In the genomic region with DNA sequence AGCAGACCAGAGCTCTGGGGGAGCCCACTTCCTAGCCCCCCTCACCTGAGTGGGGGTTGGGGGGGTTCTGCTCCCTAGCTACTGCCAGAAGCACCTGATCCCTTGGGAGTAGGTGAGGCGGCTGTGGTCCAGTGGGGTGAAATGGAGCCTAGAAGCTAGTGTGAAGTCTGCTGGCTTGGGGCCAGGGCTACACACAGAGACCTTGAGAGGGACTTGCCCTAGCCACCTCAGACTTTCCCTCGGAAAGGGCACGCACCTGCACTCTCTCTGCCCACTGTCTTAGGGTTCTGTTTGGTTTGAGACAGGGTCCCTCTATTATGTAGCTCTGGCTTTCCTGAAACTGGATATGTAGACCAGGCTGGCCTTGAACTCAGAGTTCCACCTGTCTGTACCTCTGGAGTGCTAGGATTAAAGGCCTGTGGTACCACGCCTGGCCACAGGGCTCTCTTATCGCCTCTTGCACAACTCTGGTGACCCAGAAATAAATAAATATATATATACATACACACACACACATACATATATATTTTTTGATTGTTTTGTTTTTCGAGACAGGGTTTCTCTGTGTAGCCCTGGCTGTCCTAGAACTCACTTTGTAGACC, we compare ENCODE assay signal across 8 mouse cellular contexts. TPM values are rescaled to one million over a fixed set of nuclear protein-coding genes. Genes with fewer than 3 reads are reported as not detected.
A peak's percentile ranks its signal among the peaks of the same experiment; 100 is the strongest.
DNase-seq lines count a peak whose midpoint lies in the region; ATAC-seq lines count a peak whose summit lies in the region.

No protein-coding gene starts in this region.

- ATAC-seq in forebrain, embryonic 12.5 days (ENCODE audit: low FRiP score), result peak; percentile 63
- peak; percentile 32 for ATAC-seq in hindbrain, embryonic 15.5 days (ENCODE audit: low FRiP score, low read depth)
- ATAC-seq in midbrain, embryonic 14.5 days (ENCODE audit: low FRiP score, low TSS enrichment), result no peak; the same call in none of the 2 replicates

- H3K4me1 ChIP-seq in forebrain, embryonic 12.5 days, result peaks cover 12% of the 10 kb centered on the region
- peaks cover 21% of the 10 kb centered on the region for H3K4me1 ChIP-seq in hindbrain, embryonic 15.5 days (replicated peaks)
- H3K4me1 ChIP-seq in midbrain, embryonic 14.5 days (ENCODE audit: control insufficient read depth, insufficient read depth, low read length), result peaks cover 13% of the 10 kb centered on the region

- H3K4me3 ChIP-seq in forebrain, embryonic 12.5 days (replicated peaks), result peak overlapping the region; percentile 67
- H3K4me3 ChIP-seq in hindbrain, embryonic 15.5 days, result peak overlapping the region; percentile 75
- peak overlapping the region; percentile 65 for H3K4me3 ChIP-seq in midbrain, embryonic 14.5 days (replicated peaks; ENCODE audit: low read depth, low read length)

- 31% methylated on average over 6 of the region's 6 CpGs for WGBS in forebrain, embryonic 12.5 days
- 32% methylated on average over 6 of the region's 6 CpGs for WGBS in hindbrain, embryonic 15.5 days
- WGBS in midbrain, embryonic 14.5 days, result 32% methylated on average over 6 of the region's 6 CpGs

- peaks cover 18% of the 10 kb centered on the region for H3K36me3 ChIP-seq in forebrain, embryonic 12.5 days (replicated peaks)
- H3K36me3 ChIP-seq in hindbrain, embryonic 15.5 days, result peaks cover 17% of the 10 kb centered on the region
- H3K36me3 ChIP-seq in midbrain, embryonic 14.5 days (ENCODE audit: control insufficient read depth, insufficient read depth, low read length), result peaks cover 23% of the 10 kb centered on the region

- peak overlapping the region; percentile 86 for H3K9ac ChIP-seq in forebrain, embryonic 12.5 days
- H3K9ac ChIP-seq in hindbrain, embryonic 15.5 days, result peak overlapping the region; percentile 89
- peak overlapping the region; percentile 93 for H3K9ac ChIP-seq in midbrain, embryonic 14.5 days (replicated peaks; ENCODE audit: low read length)

- peak overlapping the region; percentile 80 for H3K27ac ChIP-seq in forebrain, embryonic 12.5 days
- peak overlapping the region; percentile 88 for H3K27ac ChIP-seq in hindbrain, embryonic 15.5 days (replicated peaks)
- peak overlapping the region; percentile 78 for H3K27ac ChIP-seq in midbrain, embryonic 14.5 days (replicated peaks; ENCODE audit: low read depth, low read length)

- peak; percentile 68 for DNase-seq in gastrocnemius, adult 18-20 months (ENCODE audit: low spot score)
- DNase-seq in gastrocnemius, postnatal 25 days, result no peak
- peak; percentile 83 to 94 for DNase-seq in adrenal gland, adult (ENCODE audit: inconsistent age in 2 of 2, low spot score in 1 of 2)
- peak; percentile 51 for DNase-seq in liver
- peak; percentile 64 for DNase-seq in midbrain, embryonic 14.5 days
- peak; percentile 70 for DNase-seq in testis, postnatal 14 days (ENCODE audit: low spot score)

- no peaks in the 10 kb centered on the region; the same call in 1 of the 2 replicates for H3K27me3 ChIP-seq in forebrain, embryonic 12.5 days
- no peaks in the 10 kb centered on the region for H3K27me3 ChIP-seq in hindbrain, embryonic 15.5 days
- no peaks in the 10 kb centered on the region for H3K27me3 ChIP-seq in midbrain, embryonic 14.5 days (ENCODE audit: control insufficient read depth, insufficient read depth, low read length)

- H3K9me3 ChIP-seq in forebrain, embryonic 12.5 days, result no peaks in the 10 kb centered on the region
- no peaks in the 10 kb centered on the region for H3K9me3 ChIP-seq in hindbrain, embryonic 15.5 days
- no peaks in the 10 kb centered on the region; the same call in 1 of the 2 replicates for H3K9me3 ChIP-seq in midbrain, embryonic 14.5 days (ENCODE audit: control insufficient read depth, low read length)

- H3K4me2 ChIP-seq in forebrain, embryonic 12.5 days, result peak overlapping the region; percentile 88
- peak overlapping the region; percentile 97 for H3K4me2 ChIP-seq in hindbrain, embryonic 15.5 days
- H3K4me2 ChIP-seq in midbrain, embryonic 14.5 days (ENCODE audit: low read length), result peak overlapping the region; percentile 89

RNA-seq across cellular contexts. Expression of a gene that starts 0.8 kb away (rescaled TPM):
- total RNA-seq in gastrocnemius, adult 18-20 months (2021), result 10 to 100 TPM; 65.1 to 72.7 TPM
- total RNA-seq in gastrocnemius, postnatal 25 days (2021), result 10 to 100 TPM; 66.4 to 67.6 TPM
- 117 and 119 TPM in 2 replicates for polyA plus RNA-seq in forebrain, embryonic 12.5 days (2016; fragmentation: Nextera tagmentation; extraction: Ambion mirVana)
- 221 and 222 TPM in 2 replicates for polyA plus RNA-seq in hindbrain, embryonic 15.5 days (2015; fragmentation: Nextera tagmentation; extraction: Ambion mirVana)
- 189 and 217 TPM in 2 replicates for polyA plus RNA-seq in midbrain, embryonic 14.5 days (2014; fragmentation: Nextera tagmentation; extraction: Ambion mirVana)

RNA-seq across cellular contexts. Expression of a gene that starts 3.4 kb away (rescaled TPM):
- total RNA-seq in gastrocnemius, adult 18-20 months (2021), result 100 to 1,000 TPM; 273 to 289 TPM
- 100 to 1,000 TPM; 329 to 343 TPM for total RNA-seq in gastrocnemius, postnatal 25 days (2021)
- 0.20 TPM in 1 of 2 replicates, not detected in the other for polyA plus RNA-seq in forebrain, embryonic 12.5 days (2016; fragmentation: Nextera tagmentation; extraction: Ambion mirVana)
- polyA plus RNA-seq in hindbrain, embryonic 15.5 days (2015; fragmentation: Nextera tagmentation; extraction: Ambion mirVana), result 0.17 and 0.41 TPM in 2 replicates
- polyA plus RNA-seq in midbrain, embryonic 14.5 days (2014; fragmentation: Nextera tagmentation; extraction: Ambion mirVana), result not detected in 2 replicates

RNA-seq across cellular contexts. Expression of a gene that starts 6.3 kb away (rescaled TPM):
- 10 to 100 TPM; 38.2 to 40.5 TPM for total RNA-seq in gastrocnemius, adult 18-20 months (2021)
- 10 to 100 TPM; 33.4 to 34.1 TPM for total RNA-seq in gastrocnemius, postnatal 25 days (2021)
- polyA plus RNA-seq in forebrain, embryonic 12.5 days (2016; fragmentation: Nextera tagmentation; extraction: Ambion mirVana), result 3.7 and 6.0 TPM in 2 replicates
- 42.0 and 48.9 TPM in 2 replicates for polyA plus RNA-seq in hindbrain, embryonic 15.5 days (2015; fragmentation: Nextera tagmentation; extraction: Ambion mirVana)
- 17.3 and 32.8 TPM in 2 replicates for polyA plus RNA-seq in midbrain, embryonic 14.5 days (2014; fragmentation: Nextera tagmentation; extraction: Ambion mirVana)

RNA-seq across cellular contexts. Expression of a gene that starts 12.1 kb away (rescaled TPM):
- 10 to 100 TPM; 50.1 to 56.1 TPM for total RNA-seq in gastrocnemius, adult 18-20 months (2021)
- total RNA-seq in gastrocnemius, postnatal 25 days (2021), result 10 to 100 TPM; 42.9 to 58.4 TPM
- polyA plus RNA-seq in forebrain, embryonic 12.5 days (2016; fragmentation: Nextera tagmentation; extraction: Ambion mirVana), result 199 and 201 TPM in 2 replicates
- 178 and 204 TPM in 2 replicates for polyA plus RNA-seq in hindbrain, embryonic 15.5 days (2015; fragmentation: Nextera tagmentation; extraction: Ambion mirVana)
- 165 and 182 TPM in 2 replicates for polyA plus RNA-seq in midbrain, embryonic 14.5 days (2014; fragmentation: Nextera tagmentation; extraction: Ambion mirVana)

RNA-seq across cellular contexts. Expression of a gene that starts 12.7 kb away (rescaled TPM):
- 10 to 100 TPM; 19.0 to 19.8 TPM for total RNA-seq in gastrocnemius, adult 18-20 months (2021)
- total RNA-seq in gastrocnemius, postnatal 25 days (2021), result 10 to 100 TPM; 11.1 to 20.7 TPM
- polyA plus RNA-seq in forebrain, embryonic 12.5 days (2016; fragmentation: Nextera tagmentation; extraction: Ambion mirVana), result 18.2 and 20.8 TPM in 2 replicates
- 20.1 and 25.7 TPM in 2 replicates for polyA plus RNA-seq in hindbrain, embryonic 15.5 days (2015; fragmentation: Nextera tagmentation; extraction: Ambion mirVana)
- polyA plus RNA-seq in midbrain, embryonic 14.5 days (2014; fragmentation: Nextera tagmentation; extraction: Ambion mirVana), result 15.6 and 17.1 TPM in 2 replicates
